Mouse (Mus musculus): ENCODE data around the gene Aldh3b1.
"Not testable (repeated sequence)": the region's sequence is repeated elsewhere in the genome, so short reads cannot be mapped to it uniquely, and the experiment has no call there.

Aldh3b1 gene

DNA sequence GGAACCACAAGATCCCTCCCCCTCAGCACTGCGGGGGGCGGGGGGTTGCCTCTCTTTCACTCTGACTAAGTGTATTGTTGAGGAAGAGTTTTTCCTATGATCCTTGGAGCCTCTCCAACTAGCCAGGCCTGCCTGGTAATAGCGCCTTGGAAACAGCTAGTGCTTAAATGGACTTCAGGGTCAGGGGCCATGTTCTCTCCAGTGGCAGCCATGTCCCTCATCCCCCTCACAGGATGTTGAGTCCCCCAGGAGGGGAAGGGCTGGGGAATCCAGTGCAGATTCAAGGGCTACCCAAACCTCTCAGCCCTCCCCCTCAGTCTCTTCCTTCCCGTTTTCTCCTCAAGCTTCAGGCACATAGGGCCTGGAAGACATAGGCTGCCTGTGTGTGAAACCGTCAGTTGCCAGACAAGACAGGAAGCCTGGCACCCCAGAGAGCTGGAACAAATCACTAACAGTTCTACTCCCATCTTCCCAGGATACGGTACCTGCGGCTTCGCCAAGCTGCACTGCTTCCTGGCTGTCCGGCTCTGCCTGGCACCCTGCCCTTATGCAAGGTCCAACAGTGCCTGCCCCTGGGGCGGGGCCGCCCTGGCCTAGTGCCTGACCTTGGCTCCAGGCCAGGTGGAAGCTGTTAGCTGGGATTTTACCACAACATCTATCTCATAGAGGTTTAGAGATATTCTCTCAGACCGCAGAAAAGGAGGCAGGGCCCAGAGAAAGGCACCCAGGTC is at the start of gene Aldh3b1:
Gene Aldh3b1 (minus strand): TSS at position 598 of the 731 bp plus-strand sequence.
- peak; percentile 55 to 63 for DNase-seq

DNA sequence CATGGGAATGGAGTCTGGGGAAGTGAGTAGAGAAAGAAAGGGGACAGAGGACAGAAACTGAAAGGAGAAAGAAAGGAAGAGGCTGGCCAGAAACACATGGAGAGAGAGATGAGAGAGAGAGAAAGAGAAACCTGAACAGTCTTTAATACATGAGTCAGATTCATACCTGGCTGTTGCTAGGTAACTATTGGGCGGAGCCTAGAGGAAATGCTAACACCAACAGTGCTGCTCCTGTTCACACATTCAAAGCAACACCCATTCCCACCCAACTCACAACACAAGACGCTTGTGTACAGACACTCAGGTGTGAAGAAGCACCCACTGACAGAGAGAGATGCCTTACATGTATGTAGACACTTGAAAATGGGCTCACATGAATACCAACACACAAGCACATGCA is 46.3 kb upstream of the Aldh3b1 start:
- no peak for DNase-seq

DNA sequence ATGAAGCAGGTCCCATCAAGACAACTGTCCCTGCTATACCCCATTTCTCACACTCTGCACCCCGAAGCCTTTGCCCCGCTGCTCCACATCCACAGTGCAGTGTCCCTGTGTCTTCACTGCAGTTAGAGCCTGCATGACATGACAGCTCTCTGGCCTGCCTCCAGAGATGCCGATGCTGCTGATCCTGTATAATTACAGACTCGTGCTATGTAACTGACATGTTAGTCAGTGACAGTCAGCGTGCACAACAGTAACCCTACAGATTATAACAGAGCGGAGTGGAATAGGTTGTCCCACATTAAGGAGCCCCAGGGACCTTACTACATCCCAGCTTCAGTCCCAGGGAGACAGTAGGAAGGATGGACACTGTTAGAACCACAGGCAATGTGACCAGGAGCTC is 45.0 kb upstream of the Aldh3b1 start:
- DNase-seq, result not testable (repeated sequence)

DNA sequence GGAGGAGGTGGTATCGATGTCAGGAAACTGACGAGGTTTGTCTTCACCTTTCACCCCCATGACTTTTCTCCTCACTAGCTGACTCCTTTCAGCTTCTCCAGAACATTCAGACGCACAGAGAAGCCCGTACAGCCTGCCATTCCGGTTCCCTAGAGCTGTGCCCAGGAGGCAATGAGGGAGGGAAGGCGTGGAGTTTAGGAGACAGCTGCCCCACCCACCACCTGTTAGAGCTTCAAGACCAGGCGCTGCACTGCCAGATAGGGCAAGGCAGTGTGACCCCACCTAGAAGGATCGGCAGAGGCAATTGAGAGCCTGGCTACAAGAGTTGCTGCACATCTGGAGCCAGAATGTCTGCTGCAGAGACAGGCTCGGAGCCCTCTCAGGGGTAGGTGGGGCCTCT is 42.6 kb upstream of the Aldh3b1 start, which contains the start of gene Aldh3b2:
Gene Aldh3b2 (plus strand): TSS at position 100 of the 400 bp plus-strand sequence.
- no peak for DNase-seq

DNA sequence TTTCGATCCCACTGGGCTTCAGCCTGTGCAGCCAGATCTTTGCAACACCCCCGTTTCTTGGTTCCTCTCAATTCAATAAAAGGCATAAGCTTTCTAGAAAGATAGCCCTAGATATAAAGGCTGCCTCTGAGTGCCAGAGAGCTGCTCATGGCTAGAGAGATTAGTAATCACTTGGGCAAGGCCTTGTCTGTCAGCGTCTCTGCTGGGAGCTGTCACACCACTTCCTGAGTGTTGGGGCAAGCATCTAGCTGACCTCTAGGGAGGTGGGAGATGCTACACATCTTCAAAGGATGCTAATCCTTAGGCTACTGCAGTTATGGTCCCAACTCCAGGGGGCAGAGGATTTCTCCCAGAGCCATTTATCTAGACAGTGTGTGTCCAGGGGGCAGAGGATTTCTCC is 37.6 kb upstream of the Aldh3b1 start:
- no peak for DNase-seq

DNA sequence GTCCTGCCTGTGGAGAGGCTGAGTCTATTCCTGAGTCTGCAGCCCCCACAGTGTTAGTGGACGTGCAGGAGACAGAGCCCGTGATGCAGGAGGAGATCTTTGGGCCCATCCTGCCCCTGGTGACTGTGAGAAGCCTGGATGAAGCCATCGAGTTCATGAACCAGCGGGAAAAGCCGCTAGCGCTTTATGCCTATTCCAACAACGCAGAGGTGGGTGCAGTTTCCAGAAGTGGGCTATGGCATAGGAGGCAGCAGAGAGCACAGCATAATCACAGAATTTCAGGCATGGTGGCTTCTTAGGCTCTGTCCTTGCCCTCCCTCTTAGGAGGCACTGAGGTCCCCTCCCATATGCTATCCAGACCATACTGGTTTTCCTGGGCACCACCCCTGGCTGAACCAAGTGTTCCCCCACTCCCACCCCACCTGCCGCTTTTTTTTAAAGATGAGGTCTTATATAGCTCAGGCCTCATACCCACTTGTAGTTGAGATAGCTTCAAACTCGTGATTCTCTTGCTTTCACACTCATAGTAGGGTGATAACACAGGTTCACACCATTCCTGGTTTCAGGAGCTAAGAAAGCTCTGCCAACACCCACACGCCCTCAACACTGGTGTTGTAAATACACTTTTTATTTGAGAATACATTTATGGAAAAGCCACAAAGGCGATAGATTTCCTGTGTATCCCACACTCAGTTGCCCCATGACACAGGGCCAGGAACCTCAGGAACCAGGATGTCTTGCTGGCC is 36.9 kb upstream of the Aldh3b1 start:
- no peak for DNase-seq

DNA sequence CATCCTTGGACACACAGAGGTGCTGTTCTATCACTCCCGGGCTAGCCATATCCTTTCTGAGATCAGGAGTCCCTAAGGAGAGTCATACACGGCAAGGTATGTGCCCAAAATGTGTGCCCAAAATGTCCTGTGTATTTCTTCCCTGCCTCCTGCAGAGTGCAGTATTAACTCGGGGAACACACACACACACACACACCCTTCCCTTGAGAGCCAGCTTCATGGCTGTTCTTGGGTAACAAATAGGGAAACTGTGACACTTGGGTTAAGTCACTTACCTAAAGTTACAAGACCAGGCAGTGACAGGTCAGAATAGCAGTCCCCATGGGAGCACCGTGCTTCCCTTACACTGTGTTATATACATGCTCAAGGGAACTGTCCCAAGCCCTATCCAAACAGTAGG is 34.4 kb upstream of the Aldh3b1 start:
- DNase-seq, result no peak

DNA sequence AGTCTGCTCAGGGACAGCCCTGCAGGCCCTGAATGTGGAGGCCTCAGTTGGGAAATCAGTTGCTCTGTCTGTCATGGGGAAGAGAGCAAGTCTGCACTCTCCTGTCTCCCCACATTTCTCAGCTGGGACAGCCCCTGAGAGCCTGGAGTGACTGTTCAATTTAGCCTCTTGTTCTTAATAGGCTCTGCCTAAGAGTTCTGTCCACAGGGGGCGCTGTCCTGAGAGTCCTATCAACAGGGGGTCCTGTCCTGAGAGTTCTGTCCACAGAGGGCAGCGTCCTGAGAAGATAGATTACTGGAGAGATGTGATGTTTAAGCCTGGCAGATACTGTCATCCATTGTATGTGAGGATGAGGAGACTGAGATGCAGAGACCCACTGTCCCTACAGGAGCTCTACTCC is 32.9 kb upstream of the Aldh3b1 start:
- no peak for DNase-seq

DNA sequence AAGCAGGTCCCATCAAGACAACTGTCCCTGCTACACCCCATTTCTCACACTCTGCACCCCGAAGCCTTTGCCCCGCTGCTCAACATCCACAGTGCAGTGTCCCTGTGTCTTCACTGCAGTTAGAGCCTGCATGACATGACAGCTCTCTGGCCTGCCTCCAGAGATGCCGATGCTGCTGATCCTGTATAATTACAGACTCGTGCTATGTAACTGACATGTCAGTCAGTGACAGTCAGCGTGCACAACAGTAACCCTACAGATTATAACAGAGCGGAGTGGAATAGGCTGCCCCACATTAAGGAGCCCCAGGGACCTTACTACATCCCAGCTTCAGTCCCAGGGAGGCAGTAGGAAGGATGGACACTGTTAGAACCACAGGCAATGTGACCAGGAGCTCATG is 32.2 kb upstream of the Aldh3b1 start:
- DNase-seq, result not testable (repeated sequence)

DNA sequence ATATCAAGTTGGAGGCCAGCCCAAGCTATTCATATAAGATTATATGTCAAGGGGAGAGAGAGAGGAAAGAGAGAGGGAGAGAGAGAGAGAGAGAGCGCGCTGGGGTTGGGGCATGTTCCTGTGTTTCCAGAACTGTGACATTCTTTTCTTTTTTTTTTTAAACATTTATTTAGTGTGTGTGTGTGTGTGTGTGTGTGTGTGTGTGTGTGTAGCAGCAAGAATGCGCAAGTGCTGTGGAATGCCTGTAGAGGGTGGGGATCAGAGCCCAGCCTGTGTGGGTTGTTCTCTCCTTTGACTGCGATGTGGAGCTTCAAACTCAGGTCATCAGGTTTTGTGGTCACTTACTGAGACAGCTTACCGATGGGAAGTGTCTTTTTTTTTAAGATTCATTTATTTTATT is 30.6 kb upstream of the Aldh3b1 start:
- no peak for DNase-seq

DNA sequence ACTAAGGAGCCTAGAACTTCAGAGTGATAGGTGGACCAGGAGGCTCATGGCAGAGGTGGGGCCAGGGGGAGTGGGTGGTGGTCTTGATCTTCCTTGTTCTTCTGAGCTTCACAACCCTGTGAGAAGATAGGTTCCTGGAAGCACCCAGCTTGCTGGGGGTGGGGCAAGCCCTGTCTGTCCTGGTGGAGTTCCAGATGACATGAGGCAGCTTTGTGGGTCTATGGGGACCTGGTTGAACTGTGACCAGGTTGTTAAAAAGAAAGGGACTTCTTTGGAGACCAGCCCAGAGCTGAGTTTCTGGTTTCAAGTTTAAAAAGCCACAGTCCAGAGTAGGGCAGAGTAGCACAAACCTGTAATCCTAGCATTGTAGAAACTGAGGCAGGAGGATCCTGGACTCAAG is 29.4 kb upstream of the Aldh3b1 start:
- DNase-seq, result no peak

DNA sequence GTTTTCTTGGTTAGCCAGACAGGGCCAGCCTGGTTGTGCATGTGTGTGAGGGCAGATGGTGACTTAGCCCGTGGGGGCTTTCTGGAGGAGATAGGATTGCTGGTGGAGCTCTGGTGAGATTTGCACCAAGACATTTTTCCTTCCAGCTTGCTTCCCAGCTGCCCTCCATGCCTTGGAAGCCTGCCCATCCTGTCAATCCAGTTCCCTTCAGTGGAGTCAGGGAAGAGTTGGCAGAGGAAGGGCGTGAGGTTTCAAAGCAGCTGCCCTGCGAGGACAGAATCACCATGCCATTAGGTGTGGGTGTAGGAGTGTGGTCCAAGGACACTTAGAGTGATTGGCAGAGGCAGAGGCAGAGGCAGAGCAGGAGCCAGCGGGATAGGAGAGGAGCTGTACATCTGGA is 28.9 kb upstream of the Aldh3b1 start, which contains the start of gene Aldh3b3:
Gene Aldh3b3 (plus strand): TSS at position 176 of the 400 bp plus-strand sequence.
- no peak for DNase-seq

DNA sequence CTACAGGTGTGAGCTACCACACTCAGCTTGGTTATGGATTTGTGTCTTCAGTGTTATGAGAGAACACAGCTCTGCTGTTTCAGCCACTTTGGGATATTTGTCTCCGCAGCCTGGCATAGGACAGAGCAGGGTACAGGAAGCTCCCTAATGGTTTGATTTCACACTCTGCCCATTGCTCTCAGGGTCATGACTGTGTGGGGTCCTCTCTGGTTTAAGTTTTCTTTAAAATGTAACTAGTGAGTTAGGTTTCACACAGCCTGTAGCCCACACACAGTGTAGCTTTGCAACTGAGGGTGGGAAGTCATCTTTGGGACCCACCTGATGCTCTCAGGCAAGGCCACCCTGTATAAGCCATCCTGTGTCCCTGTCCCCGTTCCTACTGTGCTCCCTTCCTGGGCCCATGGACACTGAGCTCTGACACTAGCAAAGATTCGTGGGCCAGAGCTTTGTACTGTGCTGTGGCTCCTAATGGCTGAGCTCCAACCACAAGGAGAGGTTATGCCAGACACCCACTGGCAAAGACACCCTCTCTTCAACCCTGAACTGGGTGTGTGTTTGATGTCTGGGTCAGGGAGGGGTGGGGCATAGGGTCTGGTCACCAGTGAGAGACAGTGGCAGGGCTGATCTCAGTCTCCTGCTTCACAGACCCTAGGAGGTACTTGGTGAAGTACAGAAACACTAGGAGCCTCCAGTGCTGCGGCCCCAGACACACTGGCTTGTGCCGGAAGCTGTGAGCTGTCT is 27.9 kb upstream of the Aldh3b1 start:
- DNase-seq, result not testable (repeated sequence)

DNA sequence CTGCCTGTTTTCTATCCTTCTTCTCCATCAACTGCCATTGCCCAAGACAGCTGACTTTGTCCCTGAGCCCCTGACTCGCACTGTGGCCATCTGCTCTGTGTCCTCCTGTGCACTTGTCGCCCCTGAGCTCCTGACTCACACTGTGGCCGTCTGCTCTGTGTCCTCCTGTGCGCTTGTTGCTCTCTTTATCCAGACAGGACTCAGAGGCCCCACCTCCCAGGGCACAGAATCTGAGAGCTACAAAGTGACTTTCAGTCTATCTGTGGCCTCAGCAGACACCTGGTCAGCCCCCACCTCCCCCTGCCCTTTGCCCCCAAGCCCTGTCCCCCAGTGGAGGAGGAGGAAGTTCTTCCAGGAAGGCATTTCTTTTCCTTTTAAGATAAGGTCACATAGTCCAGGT is 26.2 kb upstream of the Aldh3b1 start:
- DNase-seq, result no peak

DNA sequence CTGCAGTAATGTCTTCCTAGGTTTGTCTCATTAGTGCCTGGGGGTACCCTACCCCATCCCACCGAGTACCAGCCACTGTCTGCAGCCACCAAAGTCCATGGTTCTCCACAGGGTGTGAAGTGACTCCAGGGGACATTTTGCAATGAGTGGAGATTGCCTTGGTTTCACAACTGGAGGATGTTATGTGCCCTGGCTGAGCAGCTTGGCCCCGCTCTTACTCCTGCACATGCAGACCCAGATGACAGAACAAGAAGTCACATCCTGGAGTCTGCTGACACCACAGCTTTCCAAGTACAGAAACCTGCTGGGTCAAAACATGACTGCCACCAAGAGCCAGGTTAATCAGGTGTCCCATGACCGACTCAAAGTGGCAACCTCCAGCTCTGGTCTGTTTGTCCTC is 25.4 kb upstream of the Aldh3b1 start:
- DNase-seq, result no peak

DNA sequence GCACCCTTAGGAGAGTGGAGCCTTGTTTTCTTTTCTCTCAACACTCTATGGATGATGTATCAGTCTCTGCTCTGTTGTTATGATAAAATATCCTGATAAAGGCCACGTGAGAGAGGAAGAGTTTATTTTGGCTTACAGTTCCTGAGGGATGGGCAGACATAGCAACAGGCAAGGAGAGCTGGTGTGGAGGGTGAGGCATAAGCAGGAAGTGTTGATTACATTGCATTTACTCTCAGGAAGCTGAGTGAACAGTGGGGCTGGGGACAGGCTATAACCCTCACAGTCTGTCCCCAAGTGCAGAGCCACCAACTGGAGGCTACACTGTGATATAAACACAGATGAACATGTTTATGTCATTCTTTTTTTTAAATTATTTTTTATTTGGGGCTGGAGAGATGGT is 22.5 kb upstream of the Aldh3b1 start:
- no peak for DNase-seq

DNA sequence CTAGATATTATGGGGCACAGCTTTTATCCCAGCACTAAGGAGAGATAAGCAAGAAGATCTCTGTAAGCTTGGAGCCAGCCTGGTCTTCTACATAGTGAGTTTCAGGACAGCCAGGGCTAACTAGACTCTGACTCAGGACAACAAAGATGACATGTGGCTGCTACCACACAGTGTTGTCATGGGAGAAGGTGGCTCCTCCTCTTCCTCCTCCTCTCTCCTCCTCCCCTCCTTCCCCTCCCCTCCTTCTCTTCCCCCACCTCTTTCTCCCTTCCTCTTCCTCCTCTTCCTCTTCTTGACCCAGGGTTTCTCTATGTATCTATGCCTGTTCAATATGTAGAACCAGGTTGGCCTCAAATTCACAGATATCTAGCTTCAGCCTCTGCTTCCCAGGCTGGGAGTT is 21.9 kb upstream of the Aldh3b1 start:
- no peak for DNase-seq

DNA sequence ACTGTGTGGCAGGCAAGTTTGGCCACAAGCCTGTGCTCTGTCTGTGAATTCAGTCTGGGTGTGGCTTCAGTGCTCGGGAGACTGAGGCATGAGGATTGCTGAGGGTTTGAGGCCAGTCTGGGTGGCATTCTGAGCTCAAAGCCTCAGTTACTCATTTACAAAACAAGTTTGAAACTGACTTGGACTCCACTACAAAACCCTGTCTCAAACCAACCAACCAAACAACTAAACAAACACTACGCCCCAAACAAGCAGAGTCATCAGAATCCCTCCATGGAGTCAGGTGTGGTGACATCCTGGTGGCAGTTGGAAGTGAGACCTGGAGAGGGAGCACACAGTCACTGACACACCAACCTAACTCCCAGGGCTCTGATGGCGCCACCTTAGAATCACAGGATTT is 20.7 kb upstream of the Aldh3b1 start:
- DNase-seq, result no peak

DNA sequence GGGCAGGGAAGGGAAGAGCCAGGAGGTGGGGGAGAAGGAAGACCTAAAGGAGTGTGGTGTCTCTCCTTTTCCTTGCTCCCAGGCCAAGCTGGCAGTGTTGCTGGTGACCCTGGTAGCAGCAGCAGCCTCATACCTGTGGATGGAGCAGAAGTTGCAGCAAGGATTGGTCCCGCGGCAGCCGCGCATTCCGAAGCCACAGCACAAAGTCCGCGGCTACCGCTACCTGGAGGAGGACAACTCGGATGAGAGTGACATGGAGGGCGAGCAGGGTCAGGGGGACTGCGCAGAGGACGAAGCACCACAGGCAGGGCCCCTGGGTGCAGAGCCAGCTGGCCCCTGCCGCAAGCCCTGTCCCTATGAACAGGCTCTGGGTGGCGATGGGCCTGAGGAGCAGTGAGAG is 18.9 kb upstream of the Aldh3b1 start:
- no peak for DNase-seq

DNA sequence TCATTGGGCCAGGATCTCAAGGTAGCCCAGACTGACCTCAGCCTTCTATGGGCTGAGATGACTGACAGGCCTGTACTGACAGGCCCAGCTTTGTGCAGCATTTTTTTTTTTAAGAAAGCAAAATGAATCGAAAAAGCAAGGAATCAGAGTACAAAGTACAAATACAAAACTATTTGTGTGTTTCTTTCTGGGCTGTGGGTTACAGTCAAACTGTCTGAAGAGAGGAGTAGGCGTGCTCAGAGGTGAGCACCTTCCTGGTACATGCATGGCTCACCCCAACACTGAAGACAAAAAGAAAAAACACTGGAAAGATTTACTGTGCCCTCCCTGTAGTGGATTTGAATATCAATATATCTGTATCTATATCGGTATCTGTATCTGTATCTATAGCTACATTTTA is 18.2 kb upstream of the Aldh3b1 start:
- no peak for DNase-seq

DNA sequence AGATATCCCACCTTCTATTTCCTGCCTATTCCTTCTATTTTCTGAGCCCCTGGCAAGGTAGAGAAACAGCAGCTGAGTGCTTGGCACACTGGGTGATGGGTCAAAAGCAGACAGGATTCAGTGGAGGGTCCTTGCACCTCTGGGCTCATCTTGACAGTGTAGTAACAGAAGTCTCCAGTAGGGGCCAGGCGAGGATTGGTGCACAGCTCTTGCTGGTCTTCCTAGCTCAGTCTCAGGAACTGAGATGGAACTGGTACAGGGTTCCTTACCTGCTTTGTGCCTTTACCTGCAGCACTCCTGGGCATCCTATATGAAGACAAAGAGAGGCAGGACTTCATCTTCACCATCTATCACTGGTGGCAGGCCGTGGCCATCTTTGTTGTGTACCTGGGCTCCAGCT is 17.1 kb upstream of the Aldh3b1 start:
- DNase-seq, result peak; percentile 39 to 65

DNA sequence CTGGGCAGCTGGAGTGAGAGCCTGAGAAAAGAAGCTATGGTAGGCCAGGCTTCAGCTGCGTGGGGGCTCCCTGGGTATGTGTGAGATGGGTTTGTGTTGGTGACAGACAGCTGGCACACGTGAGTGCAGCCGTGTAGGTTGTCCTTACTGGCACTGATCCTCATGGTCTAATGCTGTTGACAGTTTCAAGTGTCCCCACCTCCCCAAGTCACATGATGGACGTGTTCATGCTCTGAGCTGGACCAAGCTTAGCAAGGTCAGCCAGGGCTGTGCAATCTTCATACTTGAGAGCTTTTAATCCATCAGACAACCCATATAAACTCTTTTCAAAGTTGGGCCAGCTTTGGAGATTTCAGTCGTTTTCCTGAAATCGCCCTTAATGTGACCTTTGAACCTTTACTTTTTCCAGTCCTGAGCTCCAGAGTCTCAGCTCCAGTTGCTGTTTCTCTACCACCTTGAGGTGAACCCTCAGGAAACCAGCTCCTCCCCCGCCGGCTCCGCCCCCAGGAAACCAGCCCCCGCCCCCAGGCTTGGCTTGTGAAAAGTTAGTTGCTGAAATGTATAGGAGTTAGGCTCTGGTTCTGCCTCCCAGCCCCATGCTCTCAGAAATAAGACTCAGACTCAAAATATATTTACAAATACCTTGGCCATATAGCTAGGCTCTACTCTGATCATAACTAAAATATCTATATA is 16.4 kb upstream of the Aldh3b1 start:
- peak; percentile 51 to 66 for DNase-seq
